Mouse (Mus musculus): ENCODE measurements at regions not wholly inside any gene's neighbourhood (a gene's known extent, or its start where the extent isn't known, plus 50 kb on each side); places are given as distances from the start of the nearest gene placed in this dataset.

- no peak for TF ChIP-seq CTCF (IDR thresholded peaks at IDR 0.05; ENCODE audit: borderline replicate concordance, insufficient read depth, low read depth, low read length)
- TF ChIP-seq POLR2A (IDR thresholded peaks at IDR 0.05; ENCODE audit: borderline replicate concordance, insufficient read depth, low read length): no peak
These were observed 371.9 kb downstream of the Matn1 start for GRCm38 (mm10) chr4:131316041-131316440.

Data from cerebellum, adult 2 months (tissue).